Mouse (Mus musculus) retina, postnatal 1 day (tissue): ENCODE data around the gene Gm10428.
"Not testable (repeated sequence)": the region's sequence is repeated elsewhere in the genome, so short reads cannot be mapped to it uniquely, and the experiment has no call there.

ENCODE experiments used
- DNase-seq: peaks from one replicate; pipeline ENCODE4 v3.0.0-alpha.2; 2012

The Gm10428 gene

GRCm38 (mm10) chr11:62752780-62753179 is at the start of gene Gm10428:
Gene Gm10428 (plus strand): TSS chr11:62753100.
- no peak for DNase-seq

- no peak for DNase-seq
Observed at GRCm38 (mm10) chr11:62706141-62706540, 46.8 kb upstream of the Gm10428 start.

GRCm38 (mm10) chr11:62708252-62708651 is 44.6 kb upstream of the Gm10428 start:
- no peak for DNase-seq

GRCm38 (mm10) chr11:62710657-62711056 is 42.2 kb upstream of the Gm10428 start:
- no peak for DNase-seq

- no peak for DNase-seq
Observed at GRCm38 (mm10) chr11:62728276-62728675, 24.6 kb upstream of the Gm10428 start.

- DNase-seq: peak; percentile 96
Observed at GRCm38 (mm10) chr11:62731311-62732021, 21.4 kb upstream of the Gm10428 start, which contains the start of gene Zfp287. Gene Zfp287 (minus strand): TSS chr11:62731905.

GRCm38 (mm10) chr11:62732022-62732387 is 20.9 kb upstream of the Gm10428 start:
- DNase-seq: no peak

- DNase-seq: no peak
Observed at GRCm38 (mm10) chr11:62732665-62733064, 20.2 kb upstream of the Gm10428 start.

- no peak for DNase-seq
Observed at GRCm38 (mm10) chr11:62741186-62741585, 11.7 kb upstream of the Gm10428 start.

- no peak for DNase-seq
Observed at GRCm38 (mm10) chr11:62742261-62742957, 10.5 kb upstream of the Gm10428 start.

- peak; percentile 81 for DNase-seq
Observed at GRCm38 (mm10) chr11:62744103-62744502, 8.8 kb upstream of the Gm10428 start.

- peak; percentile 77 for DNase-seq
Observed at GRCm38 (mm10) chr11:62746001-62746533, 6.8 kb upstream of the Gm10428 start.

GRCm38 (mm10) chr11:62747227-62747626 is 5.7 kb upstream of the Gm10428 start:
- DNase-seq: no peak

GRCm38 (mm10) chr11:62748062-62748461 is 4.8 kb upstream of the Gm10428 start:
- no peak for DNase-seq

GRCm38 (mm10) chr11:62749445-62749844 is 3.5 kb upstream of the Gm10428 start:
- DNase-seq: not testable (repeated sequence)

- no peak for DNase-seq
Observed at GRCm38 (mm10) chr11:62752191-62752590, 709 bp upstream of the Gm10428 start.

GRCm38 (mm10) chr11:62756456-62757142 is 3.7 kb downstream of the Gm10428 start:
- DNase-seq: peak; percentile 98

GRCm38 (mm10) chr11:62757143-62757507 is 4.2 kb downstream of the Gm10428 start:
- DNase-seq: no peak

- DNase-seq: no peak
Observed at GRCm38 (mm10) chr11:62757906-62758305, 5.0 kb downstream of the Gm10428 start.

- no peak for DNase-seq
Observed at GRCm38 (mm10) chr11:62758491-62758890, 5.6 kb downstream of the Gm10428 start.

- DNase-seq: no peak
Observed at GRCm38 (mm10) chr11:62760755-62761457, 8.0 kb downstream of the Gm10428 start.

GRCm38 (mm10) chr11:62776510-62776909 is 23.6 kb downstream of the Gm10428 start:
- no peak for DNase-seq
